Mouse (Mus musculus) G1E (cell line): ENCODE measurements around the gene Gm48552. TPM values are rescaled to one million over a fixed set of nuclear protein-coding genes. Genes with fewer than 3 reads are reported as not detected.

Experiments
- ATAC-seq: 2 replicates; pipeline ENCODE4 v1.8.0; 2016; ENCODE audit warnings: mild to moderate bottlenecking; ENCODE audit not compliant: insufficient number of reproducible peaks, poor library complexity, low FRiP score, severe bottlenecking; ENCODE audit errors: extremely low read depth
- DNase-seq: peaks from one replicate; pipeline ENCODE4 v3.0.0; 2012; ENCODE audit warnings: low spot score
- H3K27me3 ChIP-seq: 2 replicates; pipeline ENCODE4 v1.6.1; 2012; ENCODE audit warnings: mild to moderate bottlenecking, low read length, inconsistent platforms; ENCODE audit not compliant: insufficient read depth
- H3K36me3 ChIP-seq: replicated peaks from 2 replicates; pipeline ENCODE3; 2012; ENCODE audit warnings: mild to moderate bottlenecking, inconsistent platforms
- H3K4me1 ChIP-seq: 2 replicates; pipeline ENCODE4 v1.6.1; 2012; ENCODE audit warnings: low read depth, low read length, inconsistent platforms, mixed read lengths; ENCODE audit not compliant: insufficient read depth
- H3K4me3 ChIP-seq: 2 replicates; pipeline ENCODE4 v1.5.1; 2012; ENCODE audit warnings: low read depth, mild to moderate bottlenecking, inconsistent platforms, low read length, moderate library complexity, mixed read lengths
- H3K9me3 ChIP-seq: replicated peaks from 2 replicates; pipeline ENCODE4 v1.6.1; 2012; ENCODE audit warnings: inconsistent platforms
- CTCF ChIP-seq: IDR thresholded peaks from 2 replicates; pipeline ENCODE4 v1.5.1; 2012; ENCODE audit warnings: low read depth, low read length, inconsistent platforms, mixed read lengths
- GATA1 ChIP-seq: IDR thresholded peaks from 2 replicates; pipeline ENCODE4 v1.6.1; 2012; ENCODE audit warnings: borderline replicate concordance, low read length, inconsistent platforms, mixed read lengths
- GATA2 ChIP-seq: IDR thresholded peaks from 2 replicates; pipeline ENCODE4 v1.6.1; 2012; ENCODE audit warnings: low read depth, low read length, inconsistent platforms, borderline replicate concordance
- POLR2AphosphoS5 ChIP-seq: IDR thresholded peaks from 2 replicates; pipeline ENCODE4 v1.6.1; 2012; ENCODE audit warnings: low read depth, low read length, inconsistent platforms; ENCODE audit not compliant: insufficient replicate concordance
- TAL1 ChIP-seq: conservative IDR thresholded peaks from 2 replicates; pipeline ENCODE4 v1.6.1; 2012; ENCODE audit warnings: low read depth, low read length, inconsistent platforms, mixed read lengths
- polyA plus RNA-seq: library from polyadenylated mRNA; stranded (reverse); fragments of >175 nt; gene quantifications from 2 replicates; pipeline ENCODE4 v1.2.3, GENCODE M21; 2012
- total RNA-seq, 2 experiments: library from RNA; stranded (forward) in 1 of 2; stranded (reverse) in 1 of 2; fragments of 200-1000 nt in 1 of 2; fragments of >200 nt in 1 of 2; fragmentation: Nextera tagmentation in 1 of 2; gene quantifications; 2 replicates each; pipeline ENCODE4 v1.2.3; 2014 to 2017

The Gm48552 gene
- total and polyA plus RNA-seq, 3 experiments = 0.38 to 7.4 (median 1.2) TPM

GRCm38 (mm10) chr10:81433541-81434289 is 44.9 kb downstream of the Gm48552 start:
- peaks cover 43% of the 10 kb centered on the region for H3K27me3 ChIP-seq
- H3K4me3 ChIP-seq = no peak overlapping the region; the same call in 1 of the 2 replicates
- H3K4me1 ChIP-seq = peaks cover 53% of the 10 kb centered on the region
- no peaks in the 10 kb centered on the region for H3K9me3 ChIP-seq
- DNase-seq = no peak
- no peaks in the 10 kb centered on the region for H3K36me3 ChIP-seq
- ATAC-seq = no peak
- TF ChIP-seq TAL1 = no peak
- TF ChIP-seq GATA1 = no peak
- TF ChIP-seq CTCF = no peak
- no peak for TF ChIP-seq POLR2AphosphoS5
- no peak for TF ChIP-seq GATA2

DNA sequence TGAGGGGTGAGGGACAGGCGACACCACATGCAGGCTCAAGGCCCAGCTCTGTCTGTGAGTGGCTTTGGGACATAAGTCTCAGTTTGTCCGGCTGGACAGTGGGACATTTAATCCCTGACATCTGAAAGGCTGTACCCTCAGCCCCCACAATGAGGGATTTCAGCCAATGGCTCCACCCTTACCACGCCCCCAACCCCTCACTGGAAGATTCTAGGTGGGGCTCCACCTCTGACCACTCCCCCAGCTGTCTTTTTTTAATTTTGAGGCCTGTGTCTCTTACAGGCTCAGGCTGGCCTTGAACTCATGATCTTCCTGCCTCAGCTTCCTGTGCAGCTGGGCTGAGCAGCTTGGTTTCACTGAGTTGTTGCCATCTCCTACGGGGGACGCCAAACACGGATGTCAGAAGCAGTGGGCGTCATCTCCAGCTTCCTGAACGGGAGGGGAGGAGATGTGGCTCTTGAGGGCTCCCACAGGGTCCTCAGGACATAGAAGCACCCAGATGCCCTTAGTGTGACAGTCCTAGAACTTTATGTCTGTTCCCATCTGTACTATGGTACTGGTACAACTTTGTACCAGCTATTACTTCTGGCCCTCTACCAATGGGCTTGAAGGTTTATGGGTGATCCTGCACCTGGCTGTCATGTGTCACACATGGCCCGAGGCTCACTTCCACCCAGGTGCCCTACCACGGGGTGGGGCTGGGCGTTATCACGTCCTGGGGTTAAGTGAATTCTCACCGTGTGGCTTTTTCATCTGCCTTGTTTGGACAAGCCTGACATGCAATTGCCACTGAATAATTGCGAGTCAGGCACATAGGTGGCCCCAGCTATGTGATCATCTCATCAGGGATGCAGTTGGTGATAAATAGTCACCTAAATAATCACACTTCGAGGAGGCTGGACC is 45.8 kb downstream of the Gm48552 start:
- no peak overlapping the region for H3K4me3 ChIP-seq
- no peak for ATAC-seq
- TF ChIP-seq POLR2AphosphoS5 (no peak), GATA2 (no peak), CTCF (no peak), GATA1 (no peak), TAL1 (no peak)
- peaks cover 38% of the 10 kb centered on the region for H3K27me3 ChIP-seq
- peaks cover 44% of the 10 kb centered on the region for H3K4me1 ChIP-seq
- no peaks in the 10 kb centered on the region for H3K36me3 ChIP-seq
- DNase-seq = no peak
- H3K9me3 ChIP-seq = no peaks in the 10 kb centered on the region

- Histone ChIP-seq H3K4me1 (peaks cover 40% of the 10 kb centered on the region), H3K9me3 (no peaks in the 10 kb centered on the region), H3K4me3 (no peak overlapping the region), H3K36me3 (no peaks in the 10 kb centered on the region), H3K27me3 (peaks cover 43% of the 10 kb centered on the region)
- TF ChIP-seq CTCF (no peak), GATA2 (no peak), POLR2AphosphoS5 (no peak), GATA1 (no peak), TAL1 (no peak)
- DNase-seq = no peak
- ATAC-seq = no peak
These were observed 46.6 kb downstream of the Gm48552 start for GRCm38 (mm10) chr10:81435436-81435835.

Other genes starting within 250 kb of the Gm48552 start
Only the 20 nearest of the 34 such genes appear.
- gene Matk, start 136.1 kb upstream of the Gm48552 start, total RNA-seq (2014; fragmentation: Nextera tagmentation) = not detected in 2 replicates
- gene Matk, start 136.1 kb upstream of the Gm48552 start, total RNA-seq (2017) = 0.05 and 0.06 TPM in 2 replicates
- gene Matk, start 136.1 kb upstream of the Gm48552 start, polyA plus RNA-seq = 0.07 TPM in 1 of 2 replicates, not detected in the other
- gene Mrpl54, start 122.1 kb upstream of the Gm48552 start, total RNA-seq (2014; fragmentation: Nextera tagmentation) = 75.6 and 78.6 TPM in 2 replicates
- 186 and 206 TPM in 2 replicates for gene Mrpl54, start 122.1 kb upstream of the Gm48552 start, total RNA-seq (2017)
- gene Mrpl54, start 122.1 kb upstream of the Gm48552 start, polyA plus RNA-seq = 612 and 631 TPM in 2 replicates
- 36.2 and 44.6 TPM in 2 replicates for gene Apba3, start 122.0 kb upstream of the Gm48552 start, total RNA-seq (2014; fragmentation: Nextera tagmentation)
- gene Apba3, start 122.0 kb upstream of the Gm48552 start, total RNA-seq (2017) = 27.9 and 38.9 TPM in 2 replicates
- gene Apba3, start 122.0 kb upstream of the Gm48552 start, polyA plus RNA-seq = 113 and 130 TPM in 2 replicates
- 0.44 TPM in 1 of 2 replicates, not detected in the other for gene Tjp3, start 97.4 kb upstream of the Gm48552 start, total RNA-seq (2014; fragmentation: Nextera tagmentation)
- gene Tjp3, start 97.4 kb upstream of the Gm48552 start, total RNA-seq (2017) = 1.8 and 1.9 TPM in 2 replicates
- gene Tjp3, start 97.4 kb upstream of the Gm48552 start, polyA plus RNA-seq = 1.4 and 1.6 TPM in 2 replicates
- 58.0 and 62.2 TPM in 2 replicates for gene Pip5k1c, start 96.0 kb upstream of the Gm48552 start, total RNA-seq (2014; fragmentation: Nextera tagmentation)
- gene Pip5k1c, start 96.0 kb upstream of the Gm48552 start, total RNA-seq (2017) = 58.8 and 66.6 TPM in 2 replicates
- gene Pip5k1c, start 96.0 kb upstream of the Gm48552 start, polyA plus RNA-seq = 266 and 331 TPM in 2 replicates
- gene Cactin, start 67.9 kb upstream of the Gm48552 start, total RNA-seq (2014; fragmentation: Nextera tagmentation) = 9.0 and 11.4 TPM in 2 replicates
- 23.5 and 23.9 TPM in 2 replicates for gene Cactin, start 67.9 kb upstream of the Gm48552 start, total RNA-seq (2017)
- gene Cactin, start 67.9 kb upstream of the Gm48552 start, polyA plus RNA-seq = 77.9 and 80.5 TPM in 2 replicates
- not detected in 2 replicates for gene Tbxa2r, start 60.3 kb upstream of the Gm48552 start, total RNA-seq (2014; fragmentation: Nextera tagmentation)
- gene Tbxa2r, start 60.3 kb upstream of the Gm48552 start, total RNA-seq (2017) = 0.06 TPM in 1 of 2 replicates, not detected in the other
- gene Tbxa2r, start 60.3 kb upstream of the Gm48552 start, polyA plus RNA-seq = 0.06 TPM in 1 of 2 replicates, not detected in the other
- gene Gipc3, start 45.7 kb upstream of the Gm48552 start, total RNA-seq (2014; fragmentation: Nextera tagmentation) = not detected in 2 replicates
- 0.11 TPM in 1 of 2 replicates, not detected in the other for gene Gipc3, start 45.7 kb upstream of the Gm48552 start, total RNA-seq (2017)
- not detected in 2 replicates for gene Gipc3, start 45.7 kb upstream of the Gm48552 start, polyA plus RNA-seq
- 36.7 and 39.2 TPM in 2 replicates for gene Hmg20b, start 38.5 kb upstream of the Gm48552 start, total RNA-seq (2014; fragmentation: Nextera tagmentation)
- gene Hmg20b, start 38.5 kb upstream of the Gm48552 start, total RNA-seq (2017) = 12.0 and 21.9 TPM in 2 replicates
- 142 and 193 TPM in 2 replicates for gene Hmg20b, start 38.5 kb upstream of the Gm48552 start, polyA plus RNA-seq
- 14.3 and 14.4 TPM in 2 replicates for gene Mfsd12, start 31.5 kb upstream of the Gm48552 start, total RNA-seq (2014; fragmentation: Nextera tagmentation)
- 13.1 and 14.6 TPM in 2 replicates for gene Mfsd12, start 31.5 kb upstream of the Gm48552 start, total RNA-seq (2017)
- 46.7 and 48.2 TPM in 2 replicates for gene Mfsd12, start 31.5 kb upstream of the Gm48552 start, polyA plus RNA-seq
- 2.0 TPM in 1 of 2 replicates, not detected in the other for gene 4930404N11Rik, start 23.2 kb upstream of the Gm48552 start, total RNA-seq (2014; fragmentation: Nextera tagmentation)
- gene 4930404N11Rik, start 23.2 kb upstream of the Gm48552 start, total RNA-seq (2017) = 0.17 and 1.2 TPM in 2 replicates
- 0.52 and 0.65 TPM in 2 replicates for gene 4930404N11Rik, start 23.2 kb upstream of the Gm48552 start, polyA plus RNA-seq
- gene Fzr1, start 10.5 kb upstream of the Gm48552 start, total RNA-seq (2014; fragmentation: Nextera tagmentation) = 29.7 and 65.2 TPM in 2 replicates
- gene Fzr1, start 10.5 kb upstream of the Gm48552 start, total RNA-seq (2017) = 15.8 and 22.8 TPM in 2 replicates
- 88.9 and 96.2 TPM in 2 replicates for gene Fzr1, start 10.5 kb upstream of the Gm48552 start, polyA plus RNA-seq
- 9.6 and 11.9 TPM in 2 replicates for gene Dohh, start 4.6 kb upstream of the Gm48552 start, total RNA-seq (2014; fragmentation: Nextera tagmentation)
- gene Dohh, start 4.6 kb upstream of the Gm48552 start, total RNA-seq (2017) = 60.4 and 69.7 TPM in 2 replicates
- gene Dohh, start 4.6 kb upstream of the Gm48552 start, polyA plus RNA-seq = 186 and 220 TPM in 2 replicates
- gene Gm48551, start 4.5 kb upstream of the Gm48552 start, total RNA-seq (2014; fragmentation: Nextera tagmentation) = 1.1 TPM in 1 of 2 replicates, not detected in the other
- 2.6 and 4.1 TPM in 2 replicates for gene Gm48551, start 4.5 kb upstream of the Gm48552 start, total RNA-seq (2017)
- 0.72 and 1.3 TPM in 2 replicates for gene Gm48551, start 4.5 kb upstream of the Gm48552 start, polyA plus RNA-seq
- 6.5 and 13.8 TPM in 2 replicates for gene Smim24, start 4.0 kb downstream of the Gm48552 start, total RNA-seq (2014; fragmentation: Nextera tagmentation)
- gene Smim24, start 4.0 kb downstream of the Gm48552 start, total RNA-seq (2017) = 1.9 and 3.5 TPM in 2 replicates
- 1.6 and 1.8 TPM in 2 replicates for gene Smim24, start 4.0 kb downstream of the Gm48552 start, polyA plus RNA-seq
- gene Nfic, start 66.6 kb downstream of the Gm48552 start, total RNA-seq (2014; fragmentation: Nextera tagmentation) = 6.9 and 9.5 TPM in 2 replicates
- 0.52 and 0.66 TPM in 2 replicates for gene Nfic, start 66.6 kb downstream of the Gm48552 start, total RNA-seq (2017)
- 16.1 and 19.3 TPM in 2 replicates for gene Nfic, start 66.6 kb downstream of the Gm48552 start, polyA plus RNA-seq
- gene Celf5, start 93.7 kb downstream of the Gm48552 start, total RNA-seq (2014; fragmentation: Nextera tagmentation) = not detected in 2 replicates
- gene Celf5, start 93.7 kb downstream of the Gm48552 start, total RNA-seq (2017) = 0.05 and 0.06 TPM in 2 replicates
- 0.05 and 0.09 TPM in 2 replicates for gene Celf5, start 93.7 kb downstream of the Gm48552 start, polyA plus RNA-seq
- gene Ncln, start 107.4 kb downstream of the Gm48552 start, total RNA-seq (2014; fragmentation: Nextera tagmentation) = 58.2 and 72.3 TPM in 2 replicates
- gene Ncln, start 107.4 kb downstream of the Gm48552 start, total RNA-seq (2017) = 35.5 and 50.1 TPM in 2 replicates
- 154 and 179 TPM in 2 replicates for gene Ncln, start 107.4 kb downstream of the Gm48552 start, polyA plus RNA-seq
- gene S1pr4, start 111.1 kb downstream of the Gm48552 start, total RNA-seq (2014; fragmentation: Nextera tagmentation) = not detected in 2 replicates
- 1.6 and 1.9 TPM in 2 replicates for gene S1pr4, start 111.1 kb downstream of the Gm48552 start, total RNA-seq (2017)
- gene S1pr4, start 111.1 kb downstream of the Gm48552 start, polyA plus RNA-seq = 0.75 and 1.00 TPM in 2 replicates
- gene Gna15, start 135.2 kb downstream of the Gm48552 start, total RNA-seq (2014; fragmentation: Nextera tagmentation) = 20.9 and 22.5 TPM in 2 replicates
- gene Gna15, start 135.2 kb downstream of the Gm48552 start, total RNA-seq (2017) = 20.1 and 21.5 TPM in 2 replicates
- 16.5 TPM in 2 replicates for gene Gna15, start 135.2 kb downstream of the Gm48552 start, polyA plus RNA-seq